Mouse (Mus musculus): ENCODE measurements around the gene Itpa. TPM values are rescaled to one million over a fixed set of nuclear protein-coding genes. Genes with fewer than 3 reads are reported as not detected.

Itpa gene
- polyA plus RNA-seq, 1 experiment from 2014 or later: 31.2 TPM

DNA sequence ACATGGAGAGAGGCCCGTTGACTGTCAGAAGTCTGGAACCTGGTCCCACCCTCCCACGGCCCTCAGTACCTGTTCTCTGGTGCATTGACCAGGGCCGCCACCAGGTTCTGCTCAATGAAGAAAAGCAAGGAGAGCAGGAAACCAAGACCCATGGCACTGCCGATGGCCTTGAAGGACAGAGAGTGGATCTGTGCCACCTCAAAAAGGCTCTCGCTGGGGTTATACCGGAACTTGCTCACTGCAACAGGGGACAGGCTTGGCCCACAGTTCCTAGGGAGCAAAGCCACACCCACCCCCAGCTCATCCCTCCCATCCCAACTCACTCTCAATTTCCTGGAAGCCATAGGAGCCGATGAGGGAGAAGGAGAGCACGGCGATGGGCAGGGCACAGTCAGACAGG lies 18.0 kb downstream of the Itpa start:
- no peak for ATAC-seq
- Histone ChIP-seq H3K4me3 (ENCODE audit: low read depth, low read length) (no peak overlapping the region), H3K4me2 (ENCODE audit: low read depth, low read length) (no peak overlapping the region), H3K4me1 (ENCODE audit: insufficient read depth) (no peaks in the 10 kb centered on the region), H3K9me3 (ENCODE audit: low read length) (no peaks in the 10 kb centered on the region), H3K9ac (replicated peaks) (no peak overlapping the region), H3K27ac (ENCODE audit: low read depth) (no peak overlapping the region), H3K36me3 (replicated peaks; ENCODE audit: insufficient read depth, low read length) (peaks cover 11% of the 10 kb centered on the region), H3K27me3 (ENCODE audit: insufficient read depth, low read length) (no peaks in the 10 kb centered on the region)
- TF ChIP-seq CTCF (IDR thresholded peaks at IDR 0.05; ENCODE audit: low read depth): no peak
- TF ChIP-seq EP300 (IDR thresholded peaks at IDR 0.05; ENCODE audit: low read depth): no peak
- no peak for DNase-seq
- 86% methylated on average over 9 of the region's 9 CpGs for WGBS (ENCODE audit: insufficient replicate concordance)

DNA sequence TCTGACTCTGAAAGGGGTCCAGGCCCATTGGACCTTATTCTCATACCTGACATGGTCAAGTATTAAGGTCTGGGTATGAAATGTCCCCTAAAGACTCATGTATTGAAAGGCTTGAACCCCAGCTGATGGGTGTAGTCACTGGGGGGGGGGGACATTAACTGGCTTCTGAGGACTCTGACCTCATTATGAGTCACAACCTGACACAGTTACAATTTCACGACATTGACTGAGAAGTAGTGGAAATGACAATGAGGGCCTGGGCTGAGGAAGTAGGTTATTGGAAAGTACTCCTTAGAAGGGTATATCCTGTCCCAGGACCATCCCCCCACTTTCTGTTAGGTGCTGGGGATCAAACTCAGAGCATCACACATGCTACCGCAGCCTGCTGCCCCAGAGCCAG lies 21.6 kb downstream of the Itpa start:
- no peak for ATAC-seq
- no peak for DNase-seq
- TF ChIP-seq EP300 (IDR thresholded peaks at IDR 0.05; ENCODE audit: low read depth) (no peak), CTCF (IDR thresholded peaks at IDR 0.05; ENCODE audit: low read depth) (no peak)
- 54% methylated on average over 2 of the region's 2 CpGs for WGBS (ENCODE audit: insufficient replicate concordance)
- Histone ChIP-seq H3K9me3 (ENCODE audit: low read length) (no peaks in the 10 kb centered on the region), H3K36me3 (replicated peaks; ENCODE audit: insufficient read depth, low read length) (no peaks in the 10 kb centered on the region), H3K27me3 (ENCODE audit: insufficient read depth, low read length) (no peaks in the 10 kb centered on the region), H3K4me3 (ENCODE audit: low read depth, low read length) (no peak overlapping the region), H3K27ac (ENCODE audit: low read depth) (no peak overlapping the region), H3K9ac (replicated peaks) (no peak overlapping the region), H3K4me1 (ENCODE audit: insufficient read depth) (no peaks in the 10 kb centered on the region), H3K4me2 (ENCODE audit: low read depth, low read length) (no peak overlapping the region)

DNA sequence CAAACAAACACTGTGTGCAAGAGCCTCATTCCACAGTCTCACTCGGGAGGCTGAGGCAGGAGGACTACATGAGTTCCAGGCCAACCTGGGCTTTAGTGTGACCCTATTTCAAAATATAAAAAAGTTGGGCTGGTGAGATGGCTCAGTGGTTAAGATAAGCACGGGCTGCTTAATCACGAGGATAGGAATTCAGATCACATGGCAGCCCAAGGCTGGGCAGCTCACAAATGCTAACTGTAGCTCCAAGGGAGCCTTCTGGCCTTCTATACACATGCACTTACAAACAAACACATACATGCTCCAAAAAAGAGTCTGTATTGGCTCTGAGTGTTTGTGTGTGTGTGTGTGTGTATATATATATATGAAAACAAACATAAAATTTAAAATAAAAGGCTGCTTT lies 26.2 kb downstream of the Itpa start:
- Histone ChIP-seq H3K27ac (ENCODE audit: low read depth) (no peak overlapping the region), H3K4me3 (ENCODE audit: low read depth, low read length) (no peak overlapping the region), H3K36me3 (replicated peaks; ENCODE audit: insufficient read depth, low read length) (no peaks in the 10 kb centered on the region), H3K4me2 (ENCODE audit: low read depth, low read length) (no peak overlapping the region), H3K27me3 (ENCODE audit: insufficient read depth, low read length) (peaks cover 31% of the 10 kb centered on the region), H3K4me1 (ENCODE audit: insufficient read depth) (peaks cover 8% of the 10 kb centered on the region), H3K9ac (replicated peaks) (no peak overlapping the region), H3K9me3 (ENCODE audit: low read length) (no peaks in the 10 kb centered on the region)
- DNase-seq: no peak
- ATAC-seq: no peak
- no peak for TF ChIP-seq CTCF (IDR thresholded peaks at IDR 0.05; ENCODE audit: low read depth)
- no peak for TF ChIP-seq EP300 (IDR thresholded peaks at IDR 0.05; ENCODE audit: low read depth)
- WGBS (ENCODE audit: insufficient replicate concordance): 38% methylated on average over 3 of the region's 3 CpGs

DNA sequence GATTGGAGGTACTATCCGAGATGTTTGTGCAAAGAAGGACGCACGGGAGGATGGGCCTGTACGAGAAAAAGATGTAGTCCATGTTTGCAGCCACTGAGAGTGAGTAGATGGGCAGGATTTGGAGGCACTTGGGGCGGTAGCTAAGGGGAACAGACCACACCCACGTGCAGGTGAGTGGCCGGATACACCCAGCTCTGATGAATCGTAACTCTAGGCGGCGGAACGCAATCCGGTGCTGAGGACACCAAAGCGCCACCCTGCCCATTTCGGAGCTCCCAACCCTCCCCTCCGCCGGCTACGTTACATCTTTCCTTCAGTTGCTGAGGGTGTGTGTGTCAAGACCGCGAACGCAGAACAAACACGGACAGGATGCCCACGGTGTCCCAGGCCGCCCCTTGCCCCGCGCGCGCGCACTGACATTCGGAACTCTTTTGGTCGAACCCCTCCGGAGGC lies 29.3 kb downstream of the Itpa start:
- 2% methylated on average over 31 of the region's 31 CpGs for WGBS (ENCODE audit: insufficient replicate concordance)
- no peaks in the 10 kb centered on the region for H3K9me3 ChIP-seq (ENCODE audit: low read length)
- TF ChIP-seq EP300 (IDR thresholded peaks at IDR 0.05; ENCODE audit: low read depth): no peak
- no peak for TF ChIP-seq CTCF (IDR thresholded peaks at IDR 0.05; ENCODE audit: low read depth)
- H3K4me1 ChIP-seq (ENCODE audit: insufficient read depth): peaks cover 8% of the 10 kb centered on the region
- H3K36me3 ChIP-seq (replicated peaks; ENCODE audit: insufficient read depth, low read length): no peaks in the 10 kb centered on the region
- ATAC-seq: no peak
- peak overlapping the region; percentile 50 for H3K4me3 ChIP-seq (ENCODE audit: low read depth, low read length)
- peak overlapping the region; percentile 94 for H3K4me2 ChIP-seq (ENCODE audit: low read depth, low read length)
- H3K27ac ChIP-seq (ENCODE audit: low read depth): no peak overlapping the region
- H3K27me3 ChIP-seq (ENCODE audit: insufficient read depth, low read length): peaks cover 35% of the 10 kb centered on the region
- H3K9ac ChIP-seq (replicated peaks): no peak overlapping the region
- peak; percentile 25 for DNase-seq

DNA sequence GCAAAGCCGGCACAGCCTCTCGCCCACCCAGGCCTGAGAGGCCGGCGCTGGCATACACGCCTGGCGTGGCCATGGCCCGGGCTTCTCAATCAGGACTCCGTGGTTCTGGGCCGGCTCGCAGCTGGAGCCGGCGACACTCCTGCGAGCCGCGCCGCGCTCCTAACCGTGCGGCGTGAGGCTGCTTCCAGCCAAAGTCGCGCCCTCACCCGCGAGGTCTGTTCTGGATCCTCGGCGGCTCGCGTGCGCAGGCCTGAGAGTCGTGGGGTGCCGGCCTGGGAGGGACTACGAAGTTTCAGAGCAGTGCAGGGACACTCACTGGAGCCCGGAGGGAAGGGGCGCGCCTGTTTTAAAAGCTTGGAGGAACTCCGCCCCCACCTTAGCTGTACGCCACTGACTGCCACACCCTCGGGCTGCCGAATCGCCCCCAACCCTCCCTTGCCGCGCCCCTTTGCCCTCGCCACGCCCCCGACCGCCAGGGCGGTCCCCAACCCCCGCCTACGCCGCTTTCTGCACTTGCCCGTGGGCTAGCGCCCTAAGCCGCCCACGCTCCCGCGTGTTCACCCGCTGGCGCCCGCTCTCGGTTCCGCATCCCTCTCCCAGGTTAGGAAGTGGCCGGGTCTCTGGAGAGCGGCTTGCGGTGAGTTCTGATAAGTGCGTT lies 29.9 kb downstream of the Itpa start, which contains the start of gene Slc4a11:
Gene Slc4a11 (minus strand): TSS at position 367 of the 658 bp plus-strand sequence.
- DNase-seq: peak; percentile 62
- Histone ChIP-seq H3K4me3 (ENCODE audit: low read depth, low read length) (peak within 1 kb of the TSS; percentile 50), H3K4me2 (ENCODE audit: low read depth, low read length) (peak within 1 kb of the TSS; percentile 94), H3K9me3 (ENCODE audit: low read length) (no peaks in the 10 kb centered on the region), H3K27me3 (ENCODE audit: insufficient read depth, low read length) (peaks cover 35% of the 10 kb centered on the region), H3K27ac (ENCODE audit: low read depth) (no peak within 1 kb of the TSS), H3K9ac (replicated peaks) (0 out of 2 replicates have a peak within 1 kb of the TSS, but pooled peaks have one; percentile 16), H3K4me1 (ENCODE audit: insufficient read depth) (peaks cover 8% of the 10 kb centered on the region), H3K36me3 (replicated peaks; ENCODE audit: insufficient read depth, low read length) (no peaks in the 10 kb centered on the region)
- under 1% methylated on average over 56 of the region's 65 CpGs for WGBS (ENCODE audit: insufficient replicate concordance)
- peak; percentile 55 for ATAC-seq
- TF ChIP-seq CTCF (IDR thresholded peaks at IDR 0.05; ENCODE audit: low read depth) (no peak), EP300 (IDR thresholded peaks at IDR 0.05; ENCODE audit: low read depth) (no peak)

DNA sequence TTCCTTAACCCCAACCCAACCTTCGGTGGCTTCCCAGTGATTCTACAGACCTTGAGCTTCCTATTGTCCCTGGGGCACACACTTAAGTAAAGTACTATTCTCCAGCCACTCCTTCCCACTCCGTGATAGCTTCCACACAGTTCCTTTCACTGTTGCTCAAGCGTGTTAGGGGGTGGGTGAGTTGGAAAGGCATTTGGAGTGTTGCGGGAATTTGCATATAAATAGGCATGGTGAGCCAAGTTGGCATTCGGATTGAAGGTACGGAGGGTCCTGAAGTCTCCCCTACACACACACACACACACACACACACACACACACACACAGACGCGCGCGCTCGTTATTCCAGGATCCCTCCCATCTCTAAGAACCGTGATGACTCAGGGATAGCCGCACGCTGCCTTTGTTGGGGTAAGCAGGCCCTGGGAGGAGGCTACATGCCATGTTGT lies 30.4 kb downstream of the Itpa start:
- no peak overlapping the region for H3K9ac ChIP-seq (replicated peaks)
- H3K4me1 ChIP-seq (ENCODE audit: insufficient read depth): peaks cover 8% of the 10 kb centered on the region
- no peak for TF ChIP-seq EP300 (IDR thresholded peaks at IDR 0.05; ENCODE audit: low read depth)
- TF ChIP-seq CTCF (IDR thresholded peaks at IDR 0.05; ENCODE audit: low read depth): no peak
- WGBS (ENCODE audit: insufficient replicate concordance): 17% methylated on average over 14 of the region's 14 CpGs
- no peak overlapping the region for H3K27ac ChIP-seq (ENCODE audit: low read depth)
- H3K4me2 ChIP-seq (ENCODE audit: low read depth, low read length): peak overlapping the region; percentile 94
- H3K4me3 ChIP-seq (ENCODE audit: low read depth, low read length): peak overlapping the region; percentile 50
- DNase-seq (no peak), ATAC-seq (no peak)
- H3K27me3 ChIP-seq (ENCODE audit: insufficient read depth, low read length): peaks cover 35% of the 10 kb centered on the region
- H3K36me3 ChIP-seq (replicated peaks; ENCODE audit: insufficient read depth, low read length): no peaks in the 10 kb centered on the region
- H3K9me3 ChIP-seq (ENCODE audit: low read length): no peaks in the 10 kb centered on the region

Measured in liver, postnatal 0 days (tissue).